Mouse (Mus musculus) forebrain, embryonic 10.5 days (tissue): ENCODE results near the gene Siglecg. TPM values are rescaled to one million over a fixed set of nuclear protein-coding genes. Genes with fewer than 3 reads are reported as not detected.

ENCODE experiments used
- DNase-seq: peaks from one replicate; pipeline ENCODE4 v3.0.0-alpha.2; 2017; ENCODE audit warnings: low spot score; ENCODE audit errors: extremely low spot score
- H3K27ac ChIP-seq: fragments of 300-500 bp; sonication (generic); 2 replicates; pipeline ENCODE4 v1.5.1; 2016; ENCODE audit warnings: mild to moderate bottlenecking
- H3K27me3 ChIP-seq: fragments of 300-500 bp; sonication (generic); 2 replicates; pipeline ENCODE4 v1.6.1; 2016; ENCODE audit warnings: mild to moderate bottlenecking; ENCODE audit not compliant: poor library complexity, severe bottlenecking
- H3K36me3 ChIP-seq: fragments of 300-500 bp; sonication (generic); replicated peaks from 2 replicates; pipeline ENCODE4 v1.6.1; 2016; ENCODE audit warnings: mild to moderate bottlenecking, moderate library complexity
- H3K4me1 ChIP-seq: fragments of 300-500 bp; sonication (generic); 2 replicates; pipeline ENCODE4 v1.6.1; 2016
- H3K4me3 ChIP-seq: fragments of 300-500 bp; sonication (generic); 2 replicates; pipeline ENCODE4 v1.5.1; 2016; ENCODE audit warnings: mild to moderate bottlenecking, moderate library complexity
- H3K9me3 ChIP-seq: fragments of 300-500 bp; sonication (generic); 2 replicates; pipeline ENCODE4 v1.6.1; 2016; ENCODE audit warnings: mild to moderate bottlenecking, moderate library complexity
- WGBS: fragments of 180-500 bp; shearing (Covaris S2); methylation state at CpG from one replicate; pipeline ENCODE4 v1.1.7; 2016; 5-methylcytosine and 5-hydroxymethylcytosine counted together
- polyA plus RNA-seq: library from polyadenylated mRNA; unstranded; fragments of >200 nt; fragmentation: Nextera tagmentation; extraction: Ambion mirVana; gene quantifications from 2 replicates; pipeline ENCODE4 v1.2.1, GENCODE M21; 2016

Siglecg gene
- polyA plus RNA-seq, 1 experiment from 2014 or later, result 0.15 TPM

DNA sequence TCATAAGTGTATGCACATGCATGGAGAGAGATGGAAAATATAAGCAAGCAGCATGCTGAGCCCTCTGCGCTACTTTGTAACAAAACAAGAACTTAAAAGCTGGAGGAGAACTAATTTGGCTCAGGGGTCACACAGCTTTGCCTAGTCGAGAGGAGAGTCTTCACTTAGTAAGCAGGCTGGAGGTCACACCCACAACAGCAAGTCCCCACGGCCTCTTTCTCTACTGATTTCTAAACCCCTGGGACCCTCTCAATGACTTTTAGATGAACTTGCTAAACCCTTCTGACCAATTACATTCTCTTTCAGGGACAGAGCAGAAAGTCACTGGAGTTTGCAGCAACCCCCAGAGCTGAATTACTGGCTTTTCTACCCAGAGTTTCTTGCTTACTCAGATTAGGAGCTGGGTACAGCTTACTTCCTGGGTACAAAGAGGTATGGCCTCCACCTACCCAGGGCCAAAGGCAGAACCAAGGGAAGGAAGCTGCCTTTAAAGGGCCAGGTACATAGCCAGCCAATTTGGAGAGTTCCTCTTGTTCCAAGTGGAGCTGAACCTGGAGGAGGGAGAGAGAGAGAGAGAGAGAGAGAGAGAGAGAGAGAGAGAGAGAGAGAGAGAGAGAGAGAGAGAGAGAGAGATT lies 16.1 kb downstream of the Siglecg start:
- H3K27ac ChIP-seq, result no peak overlapping the region
- H3K27me3 ChIP-seq, result no peaks in the 10 kb centered on the region
- no peak for DNase-seq
- no peaks in the 10 kb centered on the region for H3K9me3 ChIP-seq
- WGBS, result 60% methylated on average over 3 of the region's 3 CpGs
- no peak overlapping the region for H3K4me3 ChIP-seq
- no peaks in the 10 kb centered on the region for H3K36me3 ChIP-seq
- H3K4me1 ChIP-seq, result peaks cover 7% of the 10 kb centered on the region

DNA sequence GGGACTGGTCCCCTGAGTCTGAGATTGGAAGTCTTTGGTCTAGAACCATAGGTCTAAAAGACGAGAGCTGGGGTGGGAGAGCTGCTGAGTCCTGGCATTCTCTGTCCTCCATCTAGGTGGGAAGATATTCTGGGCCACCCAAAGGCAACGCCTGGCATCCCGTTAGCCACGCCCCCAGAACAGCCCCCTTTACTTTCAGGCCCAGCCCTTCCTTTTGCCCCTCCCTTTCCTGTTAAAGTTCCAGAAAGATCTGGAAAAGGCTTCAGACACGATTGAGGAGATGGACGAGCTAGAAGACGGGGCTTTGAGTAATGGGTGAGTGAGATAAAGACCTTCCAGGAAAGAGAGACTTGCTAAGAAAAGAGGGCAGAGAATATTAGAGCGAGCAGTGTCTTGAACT lies 19.4 kb downstream of the Siglecg start, which contains the start of gene Lim2:
Gene Lim2, plus strand, starts transcription at position 265 of the 400 bp plus-strand sequence.
- Histone ChIP-seq H3K4me3 (no peak within 1 kb of the TSS), H3K9me3 (no peaks in the 10 kb centered on the region), H3K4me1 (peaks cover 7% of the 10 kb centered on the region), H3K27ac (no peak within 1 kb of the TSS), H3K36me3 (no peaks in the 10 kb centered on the region), H3K27me3 (no peaks in the 10 kb centered on the region)
- DNase-seq, result no peak
- WGBS, result 79% methylated on average over 8 of the region's 8 CpGs

DNA sequence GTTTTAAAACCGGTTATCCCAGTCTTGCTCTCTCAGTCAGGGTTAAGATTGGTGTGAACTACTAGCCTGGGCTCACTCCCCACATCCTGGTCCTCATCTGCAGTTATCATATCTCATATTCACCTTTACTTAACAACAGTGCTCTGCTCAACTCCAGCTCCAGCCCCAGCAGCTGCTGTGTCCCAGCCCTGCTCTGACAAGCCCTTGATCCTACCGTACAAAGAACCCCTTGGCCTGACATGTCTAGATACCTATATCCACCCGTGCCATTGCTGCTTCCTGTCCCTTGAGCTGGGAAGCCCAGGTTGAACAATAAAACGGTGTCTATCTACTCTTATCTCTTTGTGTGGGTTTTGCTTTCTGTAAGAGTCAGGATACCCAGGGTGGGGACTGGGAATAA lies 21.5 kb downstream of the Siglecg start:
- Histone ChIP-seq H3K9me3 (no peaks in the 10 kb centered on the region), H3K4me3 (no peak overlapping the region), H3K27ac (no peak overlapping the region), H3K4me1 (no peaks in the 10 kb centered on the region), H3K27me3 (no peaks in the 10 kb centered on the region), H3K36me3 (no peaks in the 10 kb centered on the region)
- no peak for DNase-seq
- WGBS, result 64% methylated on average over 4 of the region's 4 CpGs

GRCm38 (mm10) chr7:43432891-43433290 lies 24.9 kb downstream of the Siglecg start:
- DNase-seq, result no peak
- WGBS, result 83% methylated on average over 4 of the region's 4 CpGs
- no peak overlapping the region for H3K27ac ChIP-seq

DNA sequence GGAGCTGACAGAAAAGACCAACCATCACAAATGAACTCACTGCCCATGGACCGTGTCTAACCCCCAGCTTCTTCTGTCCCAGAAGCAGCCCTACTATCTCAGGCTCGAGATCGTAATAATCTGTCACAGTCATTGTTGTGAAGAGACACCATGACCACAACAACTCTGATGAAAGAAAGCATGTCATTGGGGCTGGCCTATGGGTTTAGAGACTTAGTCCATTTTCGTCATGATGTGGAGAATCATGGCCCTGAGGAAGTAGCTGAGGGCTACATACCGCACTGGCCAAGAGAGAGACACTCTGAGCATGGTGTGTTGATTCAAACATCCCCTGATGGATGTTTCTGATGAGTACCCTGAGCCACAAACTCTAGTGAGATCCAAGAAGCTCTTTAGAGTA lies 26.7 kb downstream of the Siglecg start:
- WGBS, result 92% methylated on average over 5 of the region's 5 CpGs
- Histone ChIP-seq H3K9me3 (no peaks in the 10 kb centered on the region; the same call in 1 of the 2 replicates), H3K4me1 (no peaks in the 10 kb centered on the region), H3K36me3 (no peaks in the 10 kb centered on the region), H3K27ac (no peak overlapping the region), H3K4me3 (no peak overlapping the region), H3K27me3 (no peaks in the 10 kb centered on the region)
- DNase-seq, result no peak

More at GRCm38 (mm10) chr7:43432891-43433290, 24.9 kb downstream of the Siglecg start:
- no peaks in the 10 kb centered on the region for H3K27me3 ChIP-seq
- no peaks in the 10 kb centered on the region for H3K36me3 ChIP-seq
- H3K4me1 ChIP-seq, result no peaks in the 10 kb centered on the region
- no peaks in the 10 kb centered on the region; the same call in 1 of the 2 replicates for H3K9me3 ChIP-seq
- no peak overlapping the region for H3K4me3 ChIP-seq

- Histone ChIP-seq H3K4me3 (no peak within 1 kb of the TSS), H3K4me1 (no peaks in the 10 kb centered on the region), H3K36me3 (no peaks in the 10 kb centered on the region), H3K27me3 (no peaks in the 10 kb centered on the region), H3K9me3 (no peaks in the 10 kb centered on the region; the same call in 1 of the 2 replicates), H3K27ac (no peak within 1 kb of the TSS)
- 87% methylated on average over 10 of the region's 10 CpGs for WGBS
- no peak for DNase-seq
Observed at GRCm38 (mm10) chr7:43436341-43437255, 28.6 kb downstream of the Siglecg start, which contains the start of gene Nkg7. Nkg7 (plus strand) TSS chr7:43437073.

DNA sequence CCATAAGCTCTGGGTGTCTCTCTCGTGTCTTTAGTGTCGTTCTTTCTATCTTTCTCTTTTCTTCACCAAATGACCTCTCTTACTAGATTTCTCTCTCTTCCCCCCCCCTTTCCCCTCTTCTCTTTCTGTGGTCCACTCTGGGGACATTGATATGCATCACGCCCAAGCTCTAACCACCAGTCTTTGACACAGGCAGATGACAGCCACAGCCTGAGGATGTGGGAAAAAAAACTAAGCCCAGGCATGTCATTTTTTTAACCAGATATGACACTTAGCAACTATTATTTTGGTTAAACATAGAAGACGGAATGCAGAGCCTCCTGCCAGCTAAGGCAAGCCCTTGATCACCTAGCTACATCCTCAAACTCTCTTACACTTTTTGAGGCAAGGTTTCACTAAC lies 30.6 kb downstream of the Siglecg start:
- H3K27me3 ChIP-seq, result no peaks in the 10 kb centered on the region; the same call in 1 of the 2 replicates
- DNase-seq, result no peak
- H3K4me3 ChIP-seq, result no peak overlapping the region
- peaks cover 9% of the 10 kb centered on the region for H3K4me1 ChIP-seq
- H3K9me3 ChIP-seq, result no peaks in the 10 kb centered on the region; the same call in 1 of the 2 replicates
- H3K36me3 ChIP-seq, result no peaks in the 10 kb centered on the region
- WGBS, result 84% methylated on average over 4 of the region's 4 CpGs
- no peak overlapping the region for H3K27ac ChIP-seq

DNA sequence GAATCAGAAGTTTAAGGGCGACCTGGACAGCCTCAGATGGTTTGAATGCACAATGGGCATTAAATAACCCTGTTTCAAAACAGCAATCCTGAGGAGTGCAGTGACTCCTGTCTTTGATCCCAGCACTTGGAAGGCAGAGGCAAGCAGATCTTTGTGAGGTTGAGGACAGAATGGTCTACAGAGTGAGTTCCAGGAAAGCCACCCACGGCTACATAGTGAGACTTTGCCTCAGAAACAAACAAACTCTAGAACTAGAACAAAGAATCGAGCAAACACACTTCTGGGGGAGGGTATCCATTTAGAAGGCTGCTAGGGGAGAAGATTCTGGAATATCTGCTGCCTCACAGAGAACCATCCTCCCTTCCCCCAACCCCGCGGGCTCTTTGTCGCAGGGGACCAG lies 32.5 kb downstream of the Siglecg start, which contains the start of gene Cldnd2:
Gene Cldnd2, plus strand, starts transcription at position 301 of the 400 bp plus-strand sequence.
- Histone ChIP-seq H3K4me3 (no peak within 1 kb of the TSS), H3K27me3 (no peaks in the 10 kb centered on the region; the same call in 1 of the 2 replicates), H3K9me3 (no peaks in the 10 kb centered on the region; the same call in 1 of the 2 replicates), H3K27ac (no peak within 1 kb of the TSS), H3K4me1 (peaks cover 21% of the 10 kb centered on the region), H3K36me3 (no peaks in the 10 kb centered on the region)
- no peak for DNase-seq
- 88% methylated on average over 6 of the region's 6 CpGs for WGBS

GRCm38 (mm10) chr7:43441071-43441470 lies 33.1 kb downstream of the Siglecg start:
- Histone ChIP-seq H3K4me3 (no peak overlapping the region), H3K27ac (no peak overlapping the region), H3K36me3 (no peaks in the 10 kb centered on the region), H3K9me3 (no peaks in the 10 kb centered on the region; the same call in 1 of the 2 replicates), H3K4me1 (peaks cover 21% of the 10 kb centered on the region), H3K27me3 (no peaks in the 10 kb centered on the region; the same call in 1 of the 2 replicates)
- WGBS, result 89% methylated on average over 3 of the region's 3 CpGs
- no peak for DNase-seq

- Histone ChIP-seq H3K36me3 (no peaks in the 10 kb centered on the region), H3K4me1 (peaks cover 21% of the 10 kb centered on the region), H3K27me3 (no peaks in the 10 kb centered on the region; the same call in 1 of the 2 replicates), H3K9me3 (no peaks in the 10 kb centered on the region), H3K27ac (peak overlapping the region; percentile 88), H3K4me3 (peak overlapping the region; percentile 64)
- DNase-seq, result no peak
- 9% methylated on average over 9 of the region's 9 CpGs for WGBS
Observed at GRCm38 (mm10) chr7:43442684-43443083, 34.7 kb downstream of the Siglecg start.

DNA sequence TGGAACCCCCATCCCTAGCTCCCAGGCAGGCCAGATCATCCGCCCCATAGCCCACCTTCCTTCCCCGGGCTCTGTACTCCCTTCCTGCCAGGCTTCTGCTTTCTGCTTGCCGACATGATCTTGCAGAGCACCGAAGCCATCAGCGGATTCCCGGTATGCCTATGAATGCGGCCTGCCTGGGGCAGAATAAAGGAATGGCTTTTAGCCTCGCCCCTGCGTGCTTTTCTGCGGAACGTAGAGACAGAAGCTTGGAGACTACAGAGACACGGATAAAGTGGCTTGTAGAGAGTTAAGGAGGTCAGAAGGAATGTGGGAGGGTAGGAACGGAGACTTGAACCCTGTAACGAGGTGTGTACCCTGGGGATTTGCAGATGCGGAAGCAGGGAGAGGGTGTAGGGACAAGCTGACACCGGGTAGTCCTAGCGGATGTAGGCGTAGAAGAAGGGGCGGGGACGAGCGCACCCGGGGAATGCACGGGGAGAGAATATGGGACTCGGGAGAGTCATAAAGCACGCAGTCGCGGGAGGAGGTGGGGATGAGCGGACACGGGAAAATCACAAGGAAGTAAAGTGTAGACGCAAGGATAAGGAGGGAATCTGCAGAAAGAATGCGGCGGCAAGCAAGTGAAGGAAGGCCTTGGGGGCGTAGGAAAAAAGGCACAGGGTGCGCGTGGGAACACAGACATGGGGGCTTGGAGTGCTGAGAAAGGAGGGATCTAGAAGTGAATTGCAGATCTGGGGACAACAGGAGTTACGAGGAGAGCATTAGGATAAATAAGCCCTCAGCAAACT lies 35.3 kb downstream of the Siglecg start:
- peak overlapping the region; percentile 88 for H3K27ac ChIP-seq
- H3K4me1 ChIP-seq, result peaks cover 21% of the 10 kb centered on the region
- H3K36me3 ChIP-seq, result no peaks in the 10 kb centered on the region
- peak; percentile 72 for DNase-seq
- no peaks in the 10 kb centered on the region for H3K9me3 ChIP-seq
- under 1% methylated on average over 36 of the region's 36 CpGs for WGBS
- no peaks in the 10 kb centered on the region; the same call in 1 of the 2 replicates for H3K27me3 ChIP-seq
- peak overlapping the region; percentile 64 for H3K4me3 ChIP-seq

GRCm38 (mm10) chr7:43443917-43444293 lies 35.9 kb downstream of the Siglecg start, which contains the start of the genes Etfb and Gm45233:
Etfb (plus strand) TSS chr7:43444083.
Gm45233 (plus strand) TSS chr7:43444128.
- 0% methylated on average over 27 of the region's 27 CpGs for WGBS
- H3K36me3 ChIP-seq, result no peaks in the 10 kb centered on the region
- H3K9me3 ChIP-seq, result no peaks in the 10 kb centered on the region
- peaks cover 21% of the 10 kb centered on the region for H3K4me1 ChIP-seq
- peak within 1 kb of the TSS; percentile 64 for H3K4me3 ChIP-seq
- peak within 1 kb of the TSS; percentile 88 for H3K27ac ChIP-seq
- DNase-seq, result peak; percentile 94
- no peaks in the 10 kb centered on the region; the same call in 1 of the 2 replicates for H3K27me3 ChIP-seq
